Mouse (Mus musculus) kidney, adult 2 months (tissue): Measurements from ENCODE around the gene Trpc4ap. TPM values are rescaled to one million over a fixed set of nuclear protein-coding genes. Genes with fewer than 3 reads are reported as not detected.

Source experiments
- DNase-seq: peaks from one replicate; pipeline ENCODE4 v3.0.0; 2021
- H3K27ac ChIP-seq: fragments of 200-500 bp; 2 replicates; pipeline ENCODE4 v1.5.1; 2012; ENCODE audit warnings: low read depth, low read length, control low read depth, inconsistent platforms; ENCODE audit not compliant: insufficient read depth
- H3K27me3 ChIP-seq: fragments of 200-500 bp; replicated peaks from 2 replicates; pipeline ENCODE4 v1.6.1; 2012; ENCODE audit warnings: mild to moderate bottlenecking, moderate library complexity, low read length, inconsistent platforms; ENCODE audit not compliant: control insufficient read depth, insufficient read depth
- H3K36me3 ChIP-seq: fragments of 200-500 bp; 2 replicates; pipeline ENCODE4 v1.6.1; 2012; ENCODE audit warnings: mild to moderate bottlenecking, moderate library complexity, low read length, inconsistent platforms; ENCODE audit not compliant: control insufficient read depth, insufficient read depth
- H3K4me1 ChIP-seq: fragments of 200-500 bp; 2 replicates; pipeline ENCODE4 v1.6.1; 2011; ENCODE audit warnings: low read length; ENCODE audit not compliant: control insufficient read depth, insufficient read depth
- H3K4me3 ChIP-seq: fragments of 200-500 bp; 2 replicates; pipeline ENCODE4 v1.5.1; 2011; ENCODE audit warnings: mild to moderate bottlenecking, low read depth, low read length, control low read depth; ENCODE audit not compliant: insufficient read depth
- CTCF ChIP-seq: fragments of 200-500 bp; conservative IDR thresholded peaks from 2 replicates; pipeline ENCODE4 v1.5.1; 2011; ENCODE audit warnings: low read depth, mild to moderate bottlenecking, control low read depth, low read length, moderate library complexity, mixed read lengths; ENCODE audit not compliant: insufficient read depth, insufficient read length
- POLR2A ChIP-seq: fragments of 200-500 bp; IDR thresholded peaks from one replicate; pipeline ENCODE4 v1.6.1; 2011; ENCODE audit warnings: low read depth, low read length, control low read depth
- WGBS: fragments of 180-500 bp; shearing (Covaris S2); methylation state at CpG from one replicate; pipeline ENCODE4 v1.1.7; 2018; 5-methylcytosine and 5-hydroxymethylcytosine counted together
- polyA plus RNA-seq: library from polyadenylated mRNA; depleted of rRNA; stranded (reverse); fragments of >200 nt; gene quantifications from 2 replicates; pipeline ENCODE4 v1.2.3, GENCODE M21; 2012

Trpc4ap gene
- polyA plus RNA-seq, 1 experiment, result 110 TPM

DNA sequence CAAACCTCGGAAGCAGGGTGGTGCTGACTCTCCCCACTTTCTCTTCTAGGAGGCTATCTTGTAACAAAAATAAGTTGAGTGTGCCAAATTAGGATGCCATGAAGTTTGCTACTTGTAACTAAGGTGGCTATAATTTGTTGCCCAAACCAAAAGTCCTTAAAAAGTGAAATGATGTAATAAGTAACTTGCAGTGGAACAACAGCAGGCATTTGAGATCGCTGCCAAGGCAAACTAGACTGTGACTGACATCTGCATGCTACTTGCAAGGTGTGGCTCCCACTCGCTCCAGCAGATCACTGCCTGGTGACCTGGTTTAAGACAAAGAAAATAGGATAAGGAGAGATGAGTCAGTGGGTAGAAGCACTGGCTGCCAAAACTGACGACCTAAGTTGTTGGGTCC, 952 bp upstream of the Trpc4ap start:
- Histone ChIP-seq H3K4me3 (no peak overlapping the region), H3K27me3 (no peaks in the 10 kb centered on the region), H3K4me1 (peaks cover 12% of the 10 kb centered on the region; the same call in 1 of the 2 replicates), H3K27ac (no peak overlapping the region), H3K36me3 (no peaks in the 10 kb centered on the region)
- peak; percentile 59 for DNase-seq
- no peak for TF ChIP-seq CTCF
- TF ChIP-seq POLR2A, result no peak
- WGBS, result 72% methylated on average over 4 of the region's 4 CpGs

- peak overlapping the region; percentile 87 for H3K27ac ChIP-seq
- WGBS, result 1% methylated on average over 8 of the region's 8 CpGs
- no peaks in the 10 kb centered on the region for H3K27me3 ChIP-seq
- no peak for DNase-seq
- TF ChIP-seq POLR2A (no peak), CTCF (no peak)
- no peaks in the 10 kb centered on the region for H3K36me3 ChIP-seq
- peak overlapping the region; percentile 90 for H3K4me3 ChIP-seq
- peaks cover 12% of the 10 kb centered on the region; the same call in 1 of the 2 replicates for H3K4me1 ChIP-seq
These were observed 855 bp downstream of the Trpc4ap start for GRCm38 (mm10) chr2:155691336-155691722.

- DNase-seq, result no peak
- Histone ChIP-seq H3K36me3 (no peaks in the 10 kb centered on the region), H3K4me1 (peaks cover 12% of the 10 kb centered on the region; the same call in 1 of the 2 replicates), H3K27me3 (no peaks in the 10 kb centered on the region), H3K27ac (no peak overlapping the region), H3K4me3 (no peak overlapping the region)
- WGBS, result 33% methylated on average over 4 of the region's 4 CpGs
- TF ChIP-seq POLR2A, result no peak
- no peak for TF ChIP-seq CTCF
These were observed 3.0 kb downstream of the Trpc4ap start for GRCm38 (mm10) chr2:155689211-155689610.

- 91% methylated on average over 11 of the region's 11 CpGs for WGBS
- peaks cover 12% of the 10 kb centered on the region; the same call in 1 of the 2 replicates for H3K4me1 ChIP-seq
- no peak for TF ChIP-seq POLR2A
- TF ChIP-seq CTCF, result no peak
- H3K4me3 ChIP-seq, result no peak overlapping the region
- H3K27ac ChIP-seq, result no peak overlapping the region
- no peaks in the 10 kb centered on the region for H3K27me3 ChIP-seq
- no peaks in the 10 kb centered on the region for H3K36me3 ChIP-seq
- no peak for DNase-seq
These were observed 4.4 kb downstream of the Trpc4ap start for GRCm38 (mm10) chr2:155687746-155688145.

GRCm38 (mm10) chr2:155686572-155686971, 5.6 kb downstream of the Trpc4ap start:
- TF ChIP-seq CTCF, result no peak
- TF ChIP-seq POLR2A, result no peak
- 62% methylated on average over 5 of the region's 5 CpGs for WGBS
- Histone ChIP-seq H3K4me1 (peaks cover 12% of the 10 kb centered on the region; the same call in 1 of the 2 replicates), H3K27ac (no peak overlapping the region), H3K27me3 (no peaks in the 10 kb centered on the region), H3K4me3 (no peak overlapping the region), H3K36me3 (no peaks in the 10 kb centered on the region)
- DNase-seq, result no peak

- no peak overlapping the region for H3K4me3 ChIP-seq
- H3K27me3 ChIP-seq, result no peaks in the 10 kb centered on the region
- peaks cover 6% of the 10 kb centered on the region; the same call in 1 of the 2 replicates for H3K4me1 ChIP-seq
- no peak for DNase-seq
- H3K27ac ChIP-seq, result no peak overlapping the region
- H3K36me3 ChIP-seq, result no peaks in the 10 kb centered on the region
- TF ChIP-seq POLR2A (no peak), CTCF (no peak)
- WGBS, result 92% methylated on average over 5 of the region's 5 CpGs
These were observed 8.4 kb downstream of the Trpc4ap start for GRCm38 (mm10) chr2:155683821-155684220.

- DNase-seq, result no peak
- H3K4me3 ChIP-seq, result no peak overlapping the region
- peaks cover 6% of the 10 kb centered on the region; the same call in 1 of the 2 replicates for H3K4me1 ChIP-seq
- no peak overlapping the region for H3K27ac ChIP-seq
- H3K36me3 ChIP-seq, result no peaks in the 10 kb centered on the region
- H3K27me3 ChIP-seq, result no peaks in the 10 kb centered on the region
- WGBS, result 74% methylated on average over 3 of the region's 3 CpGs
- no peak for TF ChIP-seq CTCF
- TF ChIP-seq POLR2A, result no peak
These were observed 9.0 kb downstream of the Trpc4ap start for GRCm38 (mm10) chr2:155683137-155683536.
